Mouse (Mus musculus) heart, postnatal 0 days (tissue): ENCODE data around the gene Pum2. TPM values are rescaled to one million over a fixed set of nuclear protein-coding genes. Genes with fewer than 3 reads are reported as not detected.

ENCODE experiments used
- ATAC-seq: fragments of 200-750 bp; cut with Nextera tagmentation; 2 replicates; pipeline ENCODE4 v1.8.0; 2017; ENCODE audit warnings: low read depth, moderate number of reproducible peaks, moderate library complexity; ENCODE audit not compliant: insufficient read depth
- DNase-seq: peaks from one replicate; pipeline ENCODE4 v3.0.0-alpha.2; 2016; ENCODE audit warnings: low spot score
- H3K27ac ChIP-seq: fragments of 300-500 bp; sonication (generic); 2 replicates; pipeline ENCODE4 v1.5.1; 2014; ENCODE audit warnings: low read depth, mild to moderate bottlenecking
- H3K27me3 ChIP-seq: fragments of 300-500 bp; sonication (generic); 2 replicates; pipeline ENCODE4 v1.6.1; 2014; ENCODE audit warnings: low read length, mixed read lengths; ENCODE audit not compliant: control insufficient read depth, insufficient read depth
- H3K36me3 ChIP-seq: fragments of 300-500 bp; sonication (generic); replicated peaks from 2 replicates; pipeline ENCODE4 v1.6.1; 2014; ENCODE audit warnings: low read length, mixed read lengths; ENCODE audit not compliant: control insufficient read depth, insufficient read depth
- H3K4me1 ChIP-seq: fragments of 300-500 bp; sonication (generic); 2 replicates; pipeline ENCODE4 v1.6.1; 2014; ENCODE audit warnings: antibody characterized with exemption; ENCODE audit not compliant: control insufficient read depth, insufficient read depth
- H3K4me2 ChIP-seq: fragments of 300-500 bp; sonication (generic); 2 replicates; pipeline ENCODE4 v1.6.1; 2014; ENCODE audit warnings: low read depth, mild to moderate bottlenecking, low read length, moderate library complexity
- H3K4me3 ChIP-seq: fragments of 300-500 bp; sonication (generic); 2 replicates; pipeline ENCODE4 v1.5.1; 2014; ENCODE audit warnings: low read depth, low read length
- H3K9ac ChIP-seq: fragments of 300-500 bp; sonication (generic); replicated peaks from 2 replicates; pipeline ENCODE4 v1.6.1; 2014; ENCODE audit warnings: low read depth, low read length, mixed read lengths
- H3K9me3 ChIP-seq: fragments of 300-500 bp; sonication (generic); replicated peaks from 2 replicates; pipeline ENCODE4 v1.6.1; 2016; ENCODE audit warnings: low read length; ENCODE audit not compliant: control insufficient read depth
- CTCF ChIP-seq: IDR thresholded peaks from 2 replicates; pipeline ENCODE4 v1.5.1; 2016; ENCODE audit warnings: antibody characterized with exemption, control low read depth, low read depth
- EP300 ChIP-seq: IDR thresholded peaks from 2 replicates; pipeline ENCODE4 v1.6.1; 2016; ENCODE audit warnings: antibody characterized with exemption, low read depth
- WGBS: fragments of 180-500 bp; shearing (Covaris S2); extraction: QIAGEN DNeasy Blood & Tissue Kit; methylation state at CpG from one replicate; pipeline ENCODE4 v1.1.7; 2014; 5-methylcytosine and 5-hydroxymethylcytosine counted together
- polyA plus RNA-seq: library from polyadenylated mRNA; unstranded; fragments of >200 nt; fragmentation: Nextera tagmentation; extraction: Ambion mirVana; gene quantifications from 2 replicates; pipeline ENCODE4 v1.2.1, GENCODE M21; 2015
- total RNA-seq: library from RNA; depleted of rRNA; stranded (reverse); fragments of >200 nt; gene quantifications from 2 replicates; pipeline ENCODE4 v1.2.3, GENCODE M21; 2014; ENCODE audit warnings: low replicate concordance

Pum2 gene
- total and polyA plus RNA-seq, 2 experiments from 2014 or later: 20.9 to 100 TPM

DNA sequence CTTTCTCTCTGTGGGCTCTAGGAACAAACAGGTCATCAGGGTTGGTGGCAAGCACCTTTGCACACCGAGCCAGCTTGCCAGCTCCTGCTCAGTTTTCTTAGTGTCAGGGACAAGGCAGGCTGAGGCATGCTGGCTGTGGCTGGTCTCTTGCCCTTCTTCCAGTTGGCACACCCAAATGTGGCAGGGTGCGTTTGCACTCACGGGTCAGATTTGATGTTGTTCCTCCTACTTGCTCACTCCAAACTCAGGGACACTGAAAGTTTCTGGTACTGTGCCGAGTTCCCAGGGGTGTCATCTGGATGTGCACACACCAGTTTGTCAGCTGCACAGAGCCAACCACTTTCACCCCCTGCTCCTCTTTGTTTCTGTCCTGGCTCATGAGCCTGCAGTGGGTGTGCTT is 17.3 kb upstream of the Pum2 start:
- Histone ChIP-seq H3K4me1 (no peaks in the 10 kb centered on the region; the same call in 1 of the 2 replicates), H3K4me3 (no peak overlapping the region), H3K27ac (no peak overlapping the region), H3K9me3 (no peaks in the 10 kb centered on the region), H3K36me3 (no peaks in the 10 kb centered on the region), H3K9ac (no peak overlapping the region), H3K4me2 (no peak overlapping the region), H3K27me3 (no peaks in the 10 kb centered on the region)
- ATAC-seq (no peak), DNase-seq (no peak)
- WGBS: 69% methylated on average over 4 of the region's 4 CpGs
- TF ChIP-seq CTCF (no peak), EP300 (no peak)

- no peaks in the 10 kb centered on the region for H3K9me3 ChIP-seq
- ATAC-seq: no peak
- TF ChIP-seq CTCF: peak; percentile 20; the same call in 1 of the 2 replicates
- TF ChIP-seq EP300: no peak
- no peak overlapping the region for H3K9ac ChIP-seq
- no peak for DNase-seq
- no peaks in the 10 kb centered on the region for H3K36me3 ChIP-seq
- H3K4me3 ChIP-seq: no peak overlapping the region
- no peak overlapping the region for H3K4me2 ChIP-seq
- WGBS: 63% methylated on average over 10 of the region's 10 CpGs
- H3K4me1 ChIP-seq: no peaks in the 10 kb centered on the region; the same call in 1 of the 2 replicates
- no peak overlapping the region for H3K27ac ChIP-seq
- H3K27me3 ChIP-seq: no peaks in the 10 kb centered on the region
These were observed 16.8 kb upstream of the Pum2 start for GRCm38 (mm10) chr12:8657116-8657515.

DNA sequence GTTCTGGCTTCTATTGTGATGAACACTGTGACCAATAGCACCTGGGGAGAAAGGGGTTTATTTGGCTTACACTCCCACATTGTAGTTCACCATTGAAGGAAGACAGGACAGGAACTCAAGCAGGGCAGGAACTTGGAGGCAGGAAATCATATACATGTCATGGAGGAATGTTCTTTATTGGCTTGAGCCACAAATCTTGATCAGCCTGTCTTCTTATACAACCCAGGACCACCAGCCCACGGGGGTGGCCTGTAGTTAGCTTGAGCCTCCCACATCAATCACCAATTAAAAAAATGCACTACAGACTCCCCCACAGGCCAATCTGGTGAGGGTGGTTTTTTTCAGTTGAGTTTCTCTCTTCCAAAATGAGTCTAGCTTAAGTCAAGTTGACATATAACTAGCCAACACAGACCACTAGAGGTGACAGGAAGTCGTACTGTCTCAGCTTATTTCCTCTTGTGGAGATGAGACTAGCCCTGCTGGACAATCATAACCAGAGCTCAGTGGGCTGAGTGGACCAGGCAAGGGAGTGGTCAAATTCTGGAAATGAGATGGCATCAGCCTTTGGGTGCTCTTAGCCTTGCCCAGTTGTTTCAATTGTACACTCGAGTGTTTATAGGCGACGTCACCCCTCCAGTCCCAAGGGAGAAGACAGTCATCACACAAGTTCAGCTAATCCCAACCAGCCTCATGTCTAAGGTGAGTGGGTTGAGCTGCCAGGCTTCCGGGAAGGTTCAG is 16.1 kb upstream of the Pum2 start:
- WGBS: 83% methylated on average over 6 of the region's 6 CpGs
- DNase-seq (no peak), ATAC-seq (no peak)
- TF ChIP-seq EP300 (no peak), CTCF (no peak)
- no peak overlapping the region for H3K27ac ChIP-seq
- H3K27me3 ChIP-seq: no peaks in the 10 kb centered on the region
- H3K9ac ChIP-seq: no peak overlapping the region
- H3K36me3 ChIP-seq: no peaks in the 10 kb centered on the region
- no peak overlapping the region for H3K4me3 ChIP-seq
- H3K4me1 ChIP-seq: no peaks in the 10 kb centered on the region; the same call in 1 of the 2 replicates
- H3K4me2 ChIP-seq: no peak overlapping the region
- H3K9me3 ChIP-seq: no peaks in the 10 kb centered on the region

- Histone ChIP-seq H3K27ac (no peak overlapping the region), H3K36me3 (no peaks in the 10 kb centered on the region), H3K4me2 (no peak overlapping the region), H3K27me3 (no peaks in the 10 kb centered on the region), H3K9ac (no peak overlapping the region), H3K4me1 (no peaks in the 10 kb centered on the region; the same call in 1 of the 2 replicates), H3K4me3 (no peak overlapping the region), H3K9me3 (no peaks in the 10 kb centered on the region)
- no peak for TF ChIP-seq EP300
- TF ChIP-seq CTCF: no peak
- DNase-seq (no peak), ATAC-seq (no peak)
- WGBS: 77% methylated on average over 15 of the region's 15 CpGs
These were observed 14.3 kb upstream of the Pum2 start for GRCm38 (mm10) chr12:8659406-8660279.

- H3K36me3 ChIP-seq: no peaks in the 10 kb centered on the region
These were observed 12.2 kb upstream of the Pum2 start for GRCm38 (mm10) chr12:8661747-8662146.

More at GRCm38 (mm10) chr12:8661747-8662146, 12.2 kb upstream of the Pum2 start:
- ATAC-seq: no peak
- no peak for DNase-seq
- 53% methylated on average over 3 of the region's 3 CpGs for WGBS
- no peaks in the 10 kb centered on the region for H3K27me3 ChIP-seq
- H3K4me1 ChIP-seq: no peaks in the 10 kb centered on the region
- H3K9me3 ChIP-seq: no peaks in the 10 kb centered on the region
- H3K27ac ChIP-seq: no peak overlapping the region
- TF ChIP-seq CTCF (no peak), EP300 (no peak)
- no peak overlapping the region for H3K4me3 ChIP-seq
- no peak overlapping the region for H3K9ac ChIP-seq
- no peak overlapping the region for H3K4me2 ChIP-seq
